Mouse (Mus musculus): ENCODE data around the gene Lhcgr. TPM values are rescaled to one million over a fixed set of nuclear protein-coding genes. Genes with fewer than 3 reads are reported as not detected.

Lhcgr gene
- polyA plus RNA-seq, 1 experiment from 2014 or later = not detected

DNA sequence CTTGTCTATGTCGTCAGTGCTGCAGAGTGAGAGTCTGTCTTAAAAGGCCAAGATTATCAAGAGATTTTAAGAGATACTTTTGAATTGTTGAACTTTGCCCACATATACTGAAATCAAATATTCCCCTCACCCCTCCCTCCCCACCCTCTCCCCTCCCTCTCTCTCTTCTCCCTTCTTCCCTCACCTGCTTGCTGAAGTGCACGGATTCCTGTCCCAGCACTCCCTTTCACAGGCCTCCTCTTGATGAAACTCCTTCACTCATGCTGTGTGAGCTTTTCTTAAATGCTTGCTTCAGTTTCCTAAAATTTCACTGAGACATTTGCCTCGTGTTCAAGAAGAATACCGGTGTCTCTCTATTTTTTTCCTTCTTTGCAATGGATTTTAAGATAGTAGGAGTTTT is 88.7 kb downstream of the Lhcgr start:
- Histone ChIP-seq H3K27me3 (no peaks in the 10 kb centered on the region), H3K27ac (no peak overlapping the region), H3K36me3 (no peaks in the 10 kb centered on the region), H3K4me3 (replicated peaks) (no peak overlapping the region), H3K4me1 (replicated peaks) (no peaks in the 10 kb centered on the region), H3K9ac (no peak overlapping the region), H3K4me2 (no peak overlapping the region), H3K9me3 (replicated peaks) (no peaks in the 10 kb centered on the region)
- no peak for ATAC-seq (ENCODE audit: low read depth)
- DNase-seq = no peak
- 37% methylated on average over 4 of the region's 4 CpGs for WGBS (ENCODE audit: insufficient replicate concordance)

DNA sequence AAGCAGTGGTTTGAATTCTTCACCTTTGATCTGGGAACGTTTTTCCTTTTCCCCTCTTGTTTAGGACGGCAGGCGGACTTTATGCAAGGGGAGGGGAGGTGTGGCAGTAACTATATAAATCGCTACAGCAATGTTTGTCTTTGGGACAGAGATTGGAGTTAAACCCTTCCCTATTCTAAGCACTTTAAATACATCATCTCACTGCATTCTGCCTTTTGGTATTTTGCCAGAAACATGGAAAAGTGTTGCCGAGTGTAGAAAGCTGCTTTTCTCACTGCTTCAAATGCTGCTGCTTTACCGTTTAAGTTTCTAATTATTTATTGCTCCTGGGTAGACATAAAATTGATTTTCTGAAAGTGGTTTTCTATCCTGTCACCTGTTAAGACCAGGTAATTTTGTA is 89.4 kb downstream of the Lhcgr start:
- DNase-seq (no peak), ATAC-seq (ENCODE audit: low read depth) (no peak)
- Histone ChIP-seq H3K27ac (no peak overlapping the region), H3K4me3 (replicated peaks) (no peak overlapping the region), H3K27me3 (no peaks in the 10 kb centered on the region), H3K4me2 (no peak overlapping the region), H3K9ac (no peak overlapping the region), H3K9me3 (replicated peaks) (no peaks in the 10 kb centered on the region), H3K4me1 (replicated peaks) (no peaks in the 10 kb centered on the region), H3K36me3 (no peaks in the 10 kb centered on the region)
- 40% methylated on average over 6 of the region's 6 CpGs for WGBS (ENCODE audit: insufficient replicate concordance)

DNA sequence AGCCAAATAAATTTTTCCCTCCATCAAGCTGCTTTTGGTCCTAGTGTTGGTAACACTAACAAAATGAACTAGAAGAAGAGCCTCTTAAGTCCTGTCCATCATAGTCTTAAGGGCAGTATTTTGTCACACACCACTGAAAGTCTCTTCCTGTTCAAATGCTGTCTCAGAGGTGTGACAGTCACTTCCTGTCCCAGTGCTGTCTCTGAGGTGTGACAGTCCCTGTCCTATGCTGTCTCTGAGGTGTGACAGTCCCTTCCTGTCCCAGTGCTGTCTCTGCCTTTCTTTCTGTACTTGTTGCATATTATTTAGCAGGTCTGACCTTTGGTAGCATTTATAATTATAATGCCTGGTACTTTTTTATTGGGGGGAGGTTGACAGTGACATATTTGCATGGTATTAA is 90.9 kb downstream of the Lhcgr start:
- no peak overlapping the region for H3K4me2 ChIP-seq
- ATAC-seq (ENCODE audit: low read depth) (no peak), DNase-seq (no peak)
- H3K9ac ChIP-seq = no peak overlapping the region
- no peaks in the 10 kb centered on the region for H3K27me3 ChIP-seq
- no peaks in the 10 kb centered on the region for H3K36me3 ChIP-seq
- H3K27ac ChIP-seq = no peak overlapping the region
- H3K9me3 ChIP-seq (replicated peaks) = no peaks in the 10 kb centered on the region
- no peak overlapping the region for H3K4me3 ChIP-seq (replicated peaks)
- no peaks in the 10 kb centered on the region for H3K4me1 ChIP-seq (replicated peaks)

DNA sequence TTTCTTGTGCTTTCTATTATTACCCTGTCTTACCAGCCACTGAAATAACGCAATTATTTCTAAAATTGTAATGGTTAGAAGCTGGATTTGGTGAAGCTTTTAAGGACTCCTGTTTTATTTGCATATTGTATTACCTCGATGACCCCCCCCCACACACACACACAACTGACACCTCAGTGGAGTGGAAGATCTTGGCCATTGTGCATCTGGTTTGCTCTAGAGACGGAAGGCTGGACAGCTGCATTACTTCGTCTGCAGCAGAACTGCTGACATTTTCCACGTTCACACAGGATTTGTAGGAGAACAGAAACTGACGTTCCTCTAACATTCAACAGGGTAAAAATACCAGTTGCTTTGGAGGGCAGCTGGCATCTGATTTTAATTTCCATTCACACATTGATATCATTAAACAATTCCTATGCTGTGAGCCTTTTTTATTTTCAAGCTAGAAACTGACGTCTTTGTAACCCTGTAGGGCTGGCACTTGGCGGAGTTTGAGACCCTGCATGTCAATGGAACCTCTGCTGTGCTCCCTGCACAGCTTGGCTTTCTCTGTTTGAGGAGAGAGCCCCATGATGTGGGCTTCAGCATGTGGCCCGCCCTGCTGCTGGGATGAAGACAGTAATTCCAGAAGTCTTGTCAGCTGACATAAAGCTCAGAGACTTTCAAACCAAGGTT is 95.0 kb downstream of the Lhcgr start:
- no peaks in the 10 kb centered on the region for H3K27me3 ChIP-seq
- DNase-seq = no peak
- no peak overlapping the region for H3K9ac ChIP-seq
- no peaks in the 10 kb centered on the region for H3K9me3 ChIP-seq (replicated peaks)
- H3K27ac ChIP-seq = no peak overlapping the region
- no peak overlapping the region for H3K4me2 ChIP-seq
- 58% methylated on average over 9 of the region's 9 CpGs for WGBS (ENCODE audit: insufficient replicate concordance)
- no peaks in the 10 kb centered on the region for H3K36me3 ChIP-seq
- no peaks in the 10 kb centered on the region for H3K4me1 ChIP-seq (replicated peaks)
- no peak for ATAC-seq (ENCODE audit: low read depth)
- no peak overlapping the region for H3K4me3 ChIP-seq (replicated peaks)

DNA sequence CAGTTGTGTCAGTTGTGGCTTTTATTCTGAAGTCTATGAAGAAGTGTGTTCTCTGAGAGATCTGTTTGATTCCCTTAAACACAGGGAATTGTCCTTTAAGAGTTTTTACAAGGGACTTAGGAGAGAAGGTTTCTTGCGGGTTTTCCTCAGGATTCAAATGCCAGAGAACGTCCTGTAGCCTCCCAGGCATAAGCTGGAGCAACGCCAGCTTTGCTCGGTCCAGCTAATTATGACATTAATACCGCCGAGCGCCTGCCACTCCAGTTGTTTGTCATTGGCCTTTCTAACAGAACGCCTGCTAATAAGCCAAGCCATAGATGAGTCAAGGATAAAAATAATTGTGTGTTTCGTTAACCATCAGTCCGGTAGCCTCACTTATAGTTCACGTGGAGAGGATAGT is 103.6 kb downstream of the Lhcgr start:
- Histone ChIP-seq H3K36me3 (no peaks in the 10 kb centered on the region), H3K4me2 (no peak overlapping the region), H3K4me1 (replicated peaks) (no peaks in the 10 kb centered on the region), H3K4me3 (replicated peaks) (no peak overlapping the region), H3K9ac (no peak overlapping the region), H3K9me3 (replicated peaks) (no peaks in the 10 kb centered on the region), H3K27me3 (no peaks in the 10 kb centered on the region), H3K27ac (no peak overlapping the region)
- ATAC-seq (ENCODE audit: low read depth) (no peak), DNase-seq (no peak)
- WGBS (ENCODE audit: insufficient replicate concordance) = 69% methylated on average over 11 of the region's 11 CpGs

DNA sequence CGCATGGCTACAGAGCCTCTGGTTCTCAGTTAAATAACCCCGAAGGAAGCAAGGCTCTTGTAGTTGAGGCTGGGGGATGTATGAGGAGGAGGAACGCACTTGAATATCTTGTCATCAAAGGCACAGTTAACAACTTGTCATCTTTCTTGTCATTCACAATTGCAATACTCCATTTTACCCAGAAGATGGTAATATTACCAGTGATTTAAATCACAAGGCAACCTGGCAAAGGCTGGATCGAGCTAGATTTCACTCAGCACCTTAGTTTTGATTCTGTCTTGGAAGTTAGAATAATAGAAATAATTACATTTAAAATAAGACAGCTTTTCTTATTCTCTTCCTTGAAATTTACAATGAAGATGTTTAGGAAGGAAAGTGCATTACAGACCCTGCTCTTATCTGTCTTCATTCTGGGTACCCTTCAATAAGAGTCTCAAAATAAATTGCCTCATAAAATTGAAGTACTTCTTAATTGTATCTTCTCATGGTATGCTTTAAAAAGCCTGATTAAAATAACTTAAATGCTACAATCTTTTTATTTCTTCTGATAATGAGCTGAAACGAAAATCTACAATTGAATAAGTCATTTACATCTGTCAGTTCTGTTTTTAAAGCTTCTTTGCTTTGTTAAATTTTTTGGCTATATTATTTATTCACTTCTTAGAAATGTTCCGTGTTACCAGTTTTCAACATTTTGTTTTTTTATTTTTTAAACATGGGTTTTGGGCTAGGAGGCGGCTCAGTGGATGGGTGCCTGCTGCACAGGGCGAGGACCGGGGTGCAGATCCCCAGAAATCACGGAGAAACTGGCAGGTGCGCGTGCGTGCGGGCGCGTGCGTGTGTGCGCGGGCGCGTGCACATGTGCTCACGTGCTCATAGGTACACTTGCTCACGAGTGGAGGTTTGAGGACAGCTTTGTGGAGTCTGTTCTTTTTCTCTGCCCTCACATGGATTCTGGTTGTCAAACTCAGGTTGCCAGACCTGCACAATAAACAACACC is 116.2 kb downstream of the Lhcgr start:
- Histone ChIP-seq H3K4me1 (replicated peaks) (no peaks in the 10 kb centered on the region), H3K4me3 (replicated peaks) (no peak overlapping the region), H3K9ac (no peak overlapping the region), H3K4me2 (no peak overlapping the region), H3K36me3 (no peaks in the 10 kb centered on the region), H3K27me3 (no peaks in the 10 kb centered on the region), H3K27ac (no peak overlapping the region), H3K9me3 (replicated peaks) (no peaks in the 10 kb centered on the region)
- DNase-seq = no peak
- WGBS (ENCODE audit: insufficient replicate concordance) = 82% methylated on average over 23 of the region's 23 CpGs
- ATAC-seq (ENCODE audit: low read depth) = no peak

DNA sequence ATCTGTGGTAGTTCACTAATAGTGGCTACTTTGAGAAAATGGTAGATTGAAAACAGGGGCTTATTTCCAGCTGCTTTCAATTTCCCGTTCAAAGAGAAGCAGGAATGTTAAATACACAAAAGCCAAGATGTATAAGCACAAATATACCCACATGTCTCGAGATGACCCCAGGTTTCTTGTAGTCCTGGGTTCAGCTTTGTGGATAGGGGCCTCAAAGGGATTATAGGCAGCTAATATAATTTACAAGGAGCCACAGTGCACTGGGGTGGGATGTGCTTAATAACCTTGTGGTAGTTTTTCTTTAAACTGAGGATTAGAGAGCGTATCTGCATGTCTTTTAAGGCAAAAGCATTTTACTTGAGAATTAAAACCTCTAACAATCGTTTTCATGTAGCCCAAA is 121.0 kb downstream of the Lhcgr start:
- ATAC-seq (ENCODE audit: low read depth) (no peak), DNase-seq (no peak)
- no peak overlapping the region for H3K9ac ChIP-seq
- no peaks in the 10 kb centered on the region for H3K27me3 ChIP-seq
- H3K36me3 ChIP-seq = no peaks in the 10 kb centered on the region
- no peaks in the 10 kb centered on the region for H3K9me3 ChIP-seq (replicated peaks)
- 42% methylated on average over 4 of the region's 4 CpGs for WGBS (ENCODE audit: insufficient replicate concordance)
- H3K4me1 ChIP-seq (replicated peaks) = 0 out of 2 replicates have a peak, but pooled peaks cover 4% of the 10 kb centered on the region
- no peak overlapping the region for H3K4me2 ChIP-seq
- no peak overlapping the region for H3K4me3 ChIP-seq (replicated peaks)
- no peak overlapping the region for H3K27ac ChIP-seq

DNA sequence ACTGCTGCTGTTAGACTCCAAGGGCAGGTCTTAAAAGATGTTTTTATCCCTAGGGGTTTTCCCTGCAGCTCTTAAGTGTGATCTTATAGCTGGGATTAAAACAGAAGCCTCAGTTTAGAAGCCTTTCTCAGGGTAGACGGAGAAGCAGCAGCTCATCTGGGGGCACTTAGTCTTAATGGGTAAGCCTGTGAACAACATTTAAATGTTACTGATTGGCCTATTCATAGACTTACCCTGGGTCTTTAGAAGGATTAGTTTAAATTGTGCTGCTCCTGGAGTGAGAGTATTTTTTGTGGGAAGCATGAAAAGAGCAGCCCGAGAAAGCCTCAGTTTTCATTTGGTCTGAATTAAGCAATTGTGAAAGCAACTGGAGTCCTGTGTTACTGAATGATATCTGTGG is 121.9 kb downstream of the Lhcgr start:
- Histone ChIP-seq H3K4me3 (replicated peaks) (no peak overlapping the region), H3K9ac (no peak overlapping the region), H3K36me3 (no peaks in the 10 kb centered on the region), H3K4me1 (replicated peaks) (0 out of 2 replicates have a peak, but pooled peaks cover 4% of the 10 kb centered on the region), H3K27me3 (no peaks in the 10 kb centered on the region), H3K9me3 (replicated peaks) (no peaks in the 10 kb centered on the region), H3K4me2 (no peak overlapping the region), H3K27ac (no peak overlapping the region)
- 64% methylated on average over 2 of the region's 2 CpGs for WGBS (ENCODE audit: insufficient replicate concordance)
- DNase-seq (no peak), ATAC-seq (ENCODE audit: low read depth) (no peak)

DNA sequence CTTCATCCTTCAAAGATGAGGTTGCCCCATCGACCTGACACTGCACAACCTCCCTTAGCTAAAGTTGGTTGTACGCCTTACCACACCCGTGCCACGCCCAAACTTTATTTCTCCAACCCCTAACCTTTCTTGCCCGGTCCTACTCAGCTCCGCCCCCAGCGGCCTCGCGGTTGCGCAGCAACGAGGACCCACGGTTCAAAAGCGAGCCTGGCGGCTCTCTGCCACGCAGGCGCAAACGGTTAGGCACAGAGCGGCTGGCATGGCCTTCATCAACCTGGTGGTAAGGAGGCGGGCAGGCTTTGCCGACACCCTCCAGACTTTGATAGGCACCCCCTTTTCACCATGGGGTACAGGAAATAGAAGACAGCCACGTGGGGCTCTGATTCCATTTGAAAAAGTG is 123.3 kb downstream of the Lhcgr start, which contains the start of gene Gtf2a1l:
Gene Gtf2a1l, plus strand, starts transcription at position 209 of the 400 bp plus-strand sequence.
- 0 out of 2 replicates have a peak, but pooled peaks cover 4% of the 10 kb centered on the region for H3K4me1 ChIP-seq (replicated peaks)
- H3K27ac ChIP-seq = no peak within 1 kb of the TSS
- ATAC-seq (ENCODE audit: low read depth) (no peak), DNase-seq (peak; percentile 3)
- H3K4me2 ChIP-seq = peak within 1 kb of the TSS; percentile 7; the same call in 1 of the 2 replicates
- no peak within 1 kb of the TSS for H3K4me3 ChIP-seq (replicated peaks)
- H3K9me3 ChIP-seq (replicated peaks) = no peaks in the 10 kb centered on the region
- H3K36me3 ChIP-seq = no peaks in the 10 kb centered on the region
- no peaks in the 10 kb centered on the region for H3K27me3 ChIP-seq
- no peak within 1 kb of the TSS for H3K9ac ChIP-seq
- 19% methylated on average over 21 of the region's 21 CpGs for WGBS (ENCODE audit: insufficient replicate concordance)
